Mouse (Mus musculus) heart, adult 2 months (tissue): ENCODE results near the gene Trpc5.

Experiments used
- CTCF ChIP-seq: fragments of 200-600 bp; IDR thresholded peaks from 2 replicates; pipeline ENCODE4 v1.8.1; 2022; ENCODE audit warnings: antibody characterized with exemption, mild to moderate bottlenecking, moderate library complexity
- POLR2A ChIP-seq: fragments of 200-500 bp; IDR thresholded peaks from 2 replicates; pipeline ENCODE4 v1.6.1; 2011; ENCODE audit warnings: mild to moderate bottlenecking, low read depth, low read length, control low read depth; ENCODE audit not compliant: insufficient read depth

- TF ChIP-seq CTCF (no peak), POLR2A (no peak)
These were observed 238 bp downstream of the Trpc5 start for GRCm38 (mm10) chrX:144687742-144688141.
